Mouse (Mus musculus) gastrocnemius, adult 8-10 months (tissue): ENCODE measurements around the gene Exo1. TPM values are rescaled to one million over a fixed set of nuclear protein-coding genes. Genes with fewer than 3 reads are reported as not detected.

Experiments
- DNase-seq, 2 experiments: peaks; one replicate each; pipeline ENCODE4 v3.0.0; 2022; ENCODE audit warnings: low spot score in 2 of 2
- total RNA-seq, 4 experiments: library from RNA; stranded (reverse); gene quantifications; 2 replicates each; pipeline ENCODE4 v1.2.4; 2022

The Exo1 gene
- total RNA-seq, 4 experiments from 2014 or later: not detected

DNA sequence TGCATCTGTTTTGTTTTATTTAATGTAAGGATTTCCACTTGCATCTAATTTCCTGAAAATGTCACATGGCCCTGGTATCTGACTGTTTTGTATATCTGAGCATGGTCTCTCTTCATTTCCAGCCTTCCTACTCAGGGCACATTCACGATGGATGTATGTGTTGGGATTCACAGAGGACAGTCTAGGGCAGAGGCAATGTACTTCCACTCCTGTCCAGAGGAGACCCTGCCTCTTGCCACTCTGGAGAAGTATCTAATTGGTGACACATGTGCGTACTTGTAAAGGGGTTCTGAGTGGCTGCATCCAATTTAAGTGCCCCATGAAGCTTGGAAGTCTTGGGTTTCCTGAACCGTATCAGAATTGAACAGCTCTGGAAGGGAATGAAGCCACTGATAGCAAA, 70.0 kb downstream of the Exo1 start:
- DNase-seq: no peak

DNA sequence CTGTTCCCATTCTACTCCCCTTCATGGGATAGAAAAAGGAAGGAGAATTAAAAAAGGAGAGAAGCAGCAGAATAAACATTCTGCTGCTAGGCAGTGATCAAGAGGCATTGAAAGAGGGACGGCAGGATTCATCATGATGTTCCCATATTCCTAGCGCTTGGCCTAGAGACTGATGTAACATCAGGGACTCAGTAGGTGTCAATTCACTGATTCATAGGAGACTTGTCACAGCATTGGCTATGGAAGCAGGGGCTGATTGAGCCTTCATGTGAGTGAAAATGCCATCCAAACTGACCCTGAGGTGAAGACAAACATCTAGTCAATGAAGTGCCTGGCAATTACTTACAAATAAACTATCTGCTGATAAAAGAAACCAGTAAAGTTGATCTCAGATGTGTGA, 70.5 kb downstream of the Exo1 start:
- DNase-seq: no peak

DNA sequence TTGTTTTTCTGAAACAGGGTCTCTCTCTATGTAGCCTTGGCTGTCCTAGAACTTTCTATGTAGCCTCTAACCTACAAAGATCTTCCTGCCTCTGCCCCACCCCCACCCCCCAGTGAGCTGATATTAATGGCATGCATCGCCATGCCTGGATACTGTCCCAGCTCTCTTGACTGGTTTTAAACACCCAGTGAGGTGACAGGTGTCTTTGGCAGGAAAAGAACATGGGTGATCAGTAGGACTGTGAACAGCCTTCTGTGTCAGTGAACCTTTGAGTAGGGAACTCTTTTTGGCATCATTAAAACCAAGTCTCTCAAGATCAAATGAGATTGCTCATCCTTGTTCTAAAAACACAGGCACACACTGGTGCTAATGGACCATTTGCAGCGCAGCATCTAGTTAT, 81.4 kb downstream of the Exo1 start:
- no peak for DNase-seq

Other genes starting within 250 kb of the Exo1 start
- gene Opn3, start 187.8 kb upstream of the Exo1 start, total RNA-seq: 1 to 10 TPM; 3.8 to 6.2 (median 5.0) TPM
- gene Chml, start 187.7 kb upstream of the Exo1 start, total RNA-seq: 1 to 10 TPM; 3.0 to 6.0 (median 3.7) TPM
- not detected for gene Wdr64, start 182.0 kb upstream of the Exo1 start, total RNA-seq
- gene Gm38100, start 39.7 kb downstream of the Exo1 start, total RNA-seq: not detected
- not detected for gene Rbm8a2, start 98.5 kb downstream of the Exo1 start, total RNA-seq